Mouse (Mus musculus) midbrain, postnatal 0 days (tissue): ENCODE results near the gene Abhd15. TPM values are rescaled to one million over a fixed set of nuclear protein-coding genes. Genes with fewer than 3 reads are reported as not detected.

Experiments used
- ATAC-seq: fragments of 200-750 bp; cut with Nextera tagmentation; 2 replicates; pipeline ENCODE4 v1.8.0; 2017; ENCODE audit warnings: moderate number of reproducible peaks, mild to moderate bottlenecking, moderate TSS enrichment, moderate library complexity; ENCODE audit not compliant: low FRiP score
- DNase-seq: peaks from one replicate; pipeline ENCODE4 v3.0.0-alpha.2; 2015; ENCODE audit warnings: low spot score
- H3K27ac ChIP-seq: fragments of 300-500 bp; sonication (generic); 2 replicates; pipeline ENCODE4 v1.5.1; 2014; ENCODE audit warnings: low read depth, mild to moderate bottlenecking, low read length, mixed read lengths
- H3K27me3 ChIP-seq: fragments of 300-500 bp; sonication (generic); 2 replicates; pipeline ENCODE4 v1.6.1; 2014; ENCODE audit warnings: low read length, control low read depth, mixed read lengths; ENCODE audit not compliant: insufficient read depth
- H3K36me3 ChIP-seq: fragments of 300-500 bp; sonication (generic); 2 replicates; pipeline ENCODE4 v1.6.1; 2014; ENCODE audit warnings: low read length, control low read depth, mixed read lengths; ENCODE audit not compliant: insufficient read depth
- H3K4me1 ChIP-seq: fragments of 300-500 bp; sonication (generic); 2 replicates; pipeline ENCODE4 v1.6.1; 2014; ENCODE audit warnings: mild to moderate bottlenecking, control low read depth, antibody characterized with exemption, low read length, mixed read lengths; ENCODE audit not compliant: insufficient read depth
- H3K4me2 ChIP-seq: fragments of 300-500 bp; sonication (generic); 2 replicates; pipeline ENCODE4 v1.6.1; 2014; ENCODE audit warnings: low read depth, mild to moderate bottlenecking, low read length, mixed read lengths; ENCODE audit not compliant: poor library complexity, severe bottlenecking
- H3K4me3 ChIP-seq: fragments of 300-500 bp; sonication (generic); 2 replicates; pipeline ENCODE4 v1.5.1; 2014; ENCODE audit warnings: low read depth, mild to moderate bottlenecking, low read length, moderate library complexity
- H3K9ac ChIP-seq: fragments of 300-500 bp; sonication (generic); replicated peaks from 2 replicates; pipeline ENCODE4 v1.6.1; 2014; ENCODE audit warnings: mild to moderate bottlenecking, low read length, moderate library complexity, mixed read lengths; ENCODE audit not compliant: poor library complexity, severe bottlenecking
- H3K9me3 ChIP-seq: fragments of 300-500 bp; sonication (generic); 2 replicates; pipeline ENCODE4 v1.6.1; 2016; ENCODE audit warnings: low read length, control low read depth
- CTCF ChIP-seq: IDR thresholded peaks from 2 replicates; pipeline ENCODE4 v1.5.1; 2016; ENCODE audit warnings: antibody characterized with exemption, mild to moderate bottlenecking
- WGBS: fragments of 180-500 bp; shearing (Covaris S2); extraction: QIAGEN DNeasy Blood & Tissue Kit; methylation state at CpG from one replicate; pipeline ENCODE4 v1.1.7; 2014; 5-methylcytosine and 5-hydroxymethylcytosine counted together
- polyA plus RNA-seq: library from polyadenylated mRNA; unstranded; fragments of >200 nt; fragmentation: Nextera tagmentation; extraction: Ambion mirVana; gene quantifications from 2 replicates; pipeline ENCODE4 v1.2.1, GENCODE M21; 2015
- total RNA-seq: library from RNA; depleted of rRNA; stranded (reverse); fragments of >200 nt; gene quantifications from 2 replicates; pipeline ENCODE4 v1.2.3, GENCODE M21; 2014

The Abhd15 gene
- total and polyA plus RNA-seq, 2 experiments from 2014 or later = 1.8 to 4.2 TPM

DNA sequence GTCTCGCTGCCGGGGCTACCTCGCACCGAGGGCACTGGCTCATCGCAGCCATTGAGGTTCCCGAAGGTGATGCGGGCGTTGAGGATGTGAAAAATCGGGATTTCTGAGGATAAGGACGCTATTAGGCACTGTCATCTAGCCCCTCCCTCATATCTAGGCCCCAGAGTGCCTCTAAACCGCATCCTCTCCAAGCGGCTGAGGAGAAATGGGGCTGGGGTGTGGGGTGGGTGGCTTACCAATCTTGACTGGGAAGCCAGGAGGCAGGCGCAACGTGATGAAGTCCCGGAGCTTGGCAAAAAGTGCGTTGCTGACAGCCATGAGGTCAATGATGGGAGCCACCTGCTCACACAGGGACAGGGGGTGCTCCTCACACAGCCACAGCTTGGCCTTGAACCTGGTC, 42.1 kb upstream of the Abhd15 start:
- Histone ChIP-seq H3K36me3 (peaks cover 40% of the 10 kb centered on the region), H3K9ac (no peak overlapping the region), H3K9me3 (no peaks in the 10 kb centered on the region), H3K4me2 (no peak overlapping the region), H3K4me1 (0 out of 2 replicates have a peak, but pooled peaks cover under 1% of the 10 kb centered on the region), H3K27me3 (peaks cover 4% of the 10 kb centered on the region; the same call in 1 of the 2 replicates), H3K4me3 (no peak overlapping the region), H3K27ac (no peak overlapping the region)
- ATAC-seq (no peak), DNase-seq (no peak)
- TF ChIP-seq CTCF = no peak
- 92% methylated on average over 16 of the region's 16 CpGs for WGBS

DNA sequence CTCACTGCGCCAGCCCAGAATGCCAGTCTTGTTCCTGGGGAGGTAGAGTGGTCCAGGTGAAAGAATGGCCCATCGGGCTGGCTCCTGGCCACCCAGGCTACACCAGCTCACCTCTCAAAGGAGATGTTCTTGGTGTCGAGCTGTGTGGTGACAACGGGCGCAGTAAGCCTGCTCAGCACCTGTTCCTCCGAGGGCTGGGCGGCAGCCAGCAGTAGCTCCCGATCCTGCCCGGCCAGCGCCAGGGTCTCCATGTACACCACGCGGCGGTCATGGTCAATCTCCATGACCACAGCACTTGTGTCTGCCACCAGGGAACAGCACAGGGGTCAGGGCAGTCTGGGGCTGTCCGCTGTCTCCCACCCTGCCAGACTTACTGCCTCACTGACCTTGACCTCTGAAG, 38.7 kb upstream of the Abhd15 start:
- H3K4me2 ChIP-seq = no peak overlapping the region
- WGBS = 93% methylated on average over 14 of the region's 14 CpGs
- H3K36me3 ChIP-seq = peaks cover 35% of the 10 kb centered on the region
- H3K27ac ChIP-seq = no peak overlapping the region
- no peak for TF ChIP-seq CTCF
- no peaks in the 10 kb centered on the region for H3K27me3 ChIP-seq
- H3K9me3 ChIP-seq = no peaks in the 10 kb centered on the region
- no peak overlapping the region for H3K9ac ChIP-seq
- no peak for DNase-seq
- no peaks in the 10 kb centered on the region for H3K4me1 ChIP-seq
- no peak for ATAC-seq
- H3K4me3 ChIP-seq = no peak overlapping the region

DNA sequence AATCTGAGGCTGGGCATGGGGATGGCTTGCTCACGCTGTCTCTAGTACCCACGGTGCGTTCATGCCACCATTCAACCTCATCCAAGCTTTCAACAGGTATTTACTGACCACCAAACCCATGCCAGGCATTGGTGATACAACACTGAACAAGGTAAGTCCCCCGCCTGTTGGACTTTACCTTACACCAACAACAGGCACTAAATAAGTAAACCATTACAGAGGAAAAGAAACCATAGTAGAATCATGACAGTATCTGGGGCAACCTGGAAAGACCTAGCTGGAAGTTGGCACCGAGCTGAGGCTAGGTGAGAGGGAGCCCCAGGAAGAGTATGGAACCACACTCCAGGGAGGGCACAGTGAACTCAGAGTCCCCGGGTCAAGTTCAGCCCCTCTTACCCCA, 38.0 kb upstream of the Abhd15 start:
- Histone ChIP-seq H3K36me3 (peaks cover 28% of the 10 kb centered on the region), H3K4me1 (no peaks in the 10 kb centered on the region; the same call in 1 of the 2 replicates), H3K27ac (no peak overlapping the region), H3K4me2 (no peak overlapping the region), H3K27me3 (no peaks in the 10 kb centered on the region), H3K9me3 (no peaks in the 10 kb centered on the region), H3K4me3 (no peak overlapping the region), H3K9ac (no peak overlapping the region)
- TF ChIP-seq CTCF = no peak
- ATAC-seq = no peak
- whole genome bisulfite sequencing = 92% methylated on average over 6 of the region's 6 CpGs
- DNase-seq = no peak

DNA sequence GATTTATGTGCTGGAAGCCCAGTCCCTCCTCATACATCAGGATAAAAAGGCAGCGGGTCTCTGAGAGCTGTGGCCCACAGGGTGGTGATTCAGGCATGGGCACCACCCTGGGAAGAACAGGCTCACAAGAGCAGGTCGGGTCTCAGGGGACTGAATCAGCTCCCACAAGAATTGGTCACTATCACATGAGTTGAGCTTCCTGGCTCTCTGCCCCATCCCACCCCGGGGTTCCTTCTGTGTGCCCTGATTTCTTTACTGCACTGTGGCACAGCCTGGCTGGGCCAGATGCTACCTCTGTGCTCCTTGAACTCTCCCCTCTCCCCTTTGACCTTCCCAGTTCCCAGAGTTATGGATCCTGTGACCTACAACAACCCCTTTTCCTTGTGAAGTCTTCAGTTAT, 31.9 kb upstream of the Abhd15 start:
- peaks cover 27% of the 10 kb centered on the region; the same call in 1 of the 2 replicates for H3K4me1 ChIP-seq
- H3K9ac ChIP-seq = no peak overlapping the region

DNA sequence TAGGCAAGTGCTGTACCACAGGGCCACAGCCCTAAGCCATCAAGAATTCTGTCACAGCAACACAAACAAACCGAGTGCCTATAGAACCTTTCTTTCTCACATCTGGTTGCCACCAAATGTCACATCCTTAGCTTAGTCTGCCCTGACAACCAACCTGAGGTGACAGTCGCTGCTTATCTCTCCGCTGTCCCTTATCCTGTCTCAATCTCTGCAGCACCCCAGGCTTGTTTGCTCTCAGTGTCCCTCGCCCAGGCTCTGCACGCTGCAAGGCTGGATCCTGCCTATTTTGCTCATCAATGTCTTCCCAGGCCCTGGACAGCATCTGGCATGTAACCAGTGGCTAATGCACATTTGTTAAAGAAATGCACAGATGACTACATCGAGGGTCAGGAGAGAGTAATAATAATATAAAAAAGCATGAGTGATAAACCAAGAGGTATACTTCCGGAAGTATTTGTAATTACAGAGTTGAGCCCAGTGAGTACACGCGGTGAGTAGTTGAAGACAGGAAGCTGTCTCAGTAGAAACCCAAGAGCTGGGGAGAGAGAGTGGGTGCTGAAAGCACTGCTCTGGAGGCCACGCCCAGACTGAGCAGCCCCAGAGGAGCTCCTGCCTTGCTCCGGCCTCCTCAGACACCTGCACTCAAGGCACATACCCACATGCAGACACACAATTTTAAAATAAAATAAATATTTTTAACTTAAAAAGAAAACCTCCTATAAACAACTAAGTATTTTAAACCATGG, 31.2 kb upstream of the Abhd15 start:
- Histone ChIP-seq H3K4me1 (peaks cover 28% of the 10 kb centered on the region; the same call in 1 of the 2 replicates), H3K9ac (no peak overlapping the region), H3K27ac (no peak overlapping the region), H3K4me2 (no peak overlapping the region), H3K27me3 (no peaks in the 10 kb centered on the region), H3K36me3 (no peaks in the 10 kb centered on the region), H3K9me3 (no peaks in the 10 kb centered on the region), H3K4me3 (no peak overlapping the region)
- WGBS = 76% methylated on average over 11 of the region's 11 CpGs
- no peak for DNase-seq
- ATAC-seq = no peak
- no peak for TF ChIP-seq CTCF

More for the DNA sequence above, 31.9 kb upstream of the Abhd15 start:
- WGBS = 78% methylated on average over 3 of the region's 3 CpGs
- no peaks in the 10 kb centered on the region for H3K9me3 ChIP-seq
- TF ChIP-seq CTCF = no peak
- DNase-seq = no peak
- no peaks in the 10 kb centered on the region for H3K36me3 ChIP-seq
- no peak overlapping the region for H3K4me3 ChIP-seq
- H3K27ac ChIP-seq = no peak overlapping the region
- H3K27me3 ChIP-seq = no peaks in the 10 kb centered on the region
- ATAC-seq = no peak
- H3K4me2 ChIP-seq = no peak overlapping the region

DNA sequence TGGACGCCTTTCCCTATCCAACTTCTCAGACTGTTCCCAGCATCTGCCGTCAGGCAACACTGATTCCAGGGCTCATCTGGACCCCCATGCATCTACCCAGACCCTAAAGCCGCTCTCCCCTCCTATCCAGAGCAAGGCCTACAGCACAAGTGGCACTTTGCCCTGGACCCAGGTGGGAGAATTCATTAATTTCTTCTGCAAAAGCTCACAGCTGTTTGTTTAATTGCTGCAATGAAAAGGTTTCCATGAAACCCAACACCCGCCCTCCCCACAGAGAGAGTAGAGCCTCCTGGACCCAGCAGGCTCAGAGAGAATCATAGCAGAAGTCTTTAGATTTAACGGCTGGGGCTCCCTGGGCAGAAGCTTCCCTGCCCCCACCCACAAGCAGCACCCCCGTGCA, 29.7 kb upstream of the Abhd15 start:
- H3K27me3 ChIP-seq = no peaks in the 10 kb centered on the region
- ATAC-seq (no peak), DNase-seq (peak; percentile 56)
- H3K36me3 ChIP-seq = no peaks in the 10 kb centered on the region
- 46% methylated on average over 6 of the region's 6 CpGs for WGBS
- no peak overlapping the region for H3K9ac ChIP-seq
- TF ChIP-seq CTCF = no peak
- H3K27ac ChIP-seq = no peak overlapping the region
- 0 out of 2 replicates have a peak overlapping the region, but pooled peaks have one; percentile 6 for H3K4me2 ChIP-seq
- no peaks in the 10 kb centered on the region for H3K9me3 ChIP-seq
- H3K4me1 ChIP-seq = peaks cover 28% of the 10 kb centered on the region; the same call in 1 of the 2 replicates
- no peak overlapping the region for H3K4me3 ChIP-seq
